In the genomic region with DNA sequence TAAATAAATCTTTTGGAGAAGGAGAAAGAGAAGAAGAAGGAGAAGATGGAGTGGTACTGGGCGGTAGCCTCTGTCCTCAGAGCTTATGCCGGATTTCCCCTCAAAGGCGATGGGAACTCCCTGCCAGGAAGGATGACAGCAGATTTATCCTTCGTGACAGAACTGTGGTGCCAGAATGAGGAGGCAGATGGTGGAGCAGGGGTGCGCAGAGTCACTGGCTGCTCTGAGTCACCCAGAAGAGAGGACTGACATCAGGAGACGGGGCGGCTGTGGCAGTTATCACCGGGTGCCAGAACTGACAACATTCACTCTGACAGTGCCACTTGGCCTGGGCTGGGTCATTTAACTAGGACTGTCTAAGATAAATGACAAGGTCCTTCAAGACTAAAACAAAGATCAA, we compare ENCODE assay signal across 10 mouse cellular contexts. TPM values are rescaled to one million over a fixed set of nuclear protein-coding genes. Genes with fewer than 3 reads are reported as not detected.
DNase-seq lines count a peak whose midpoint lies in the region; ATAC-seq and TF ChIP-seq lines count a peak whose summit lies in the region.
"Had no signal": no experiment of that assay in that cellular context is flagged by ENCODE, and none has a peak within 500 bp of the region (broad histone marks: within the 10 kb centered on the region; RNA-seq: fewer than 3 reads in every experiment).

No protein-coding gene starts in this region.

- H3K27me3 ChIP-seq in C2C12 (ENCODE audit: control insufficient read depth, insufficient read depth, insufficient read length) = no peaks in the 10 kb centered on the region
- H3K27me3 ChIP-seq in liver, embryonic 12.5 days (replicated peaks) = peaks cover 73% of the 10 kb centered on the region
- H3K27me3 ChIP-seq: embryonic facial prominence, embryonic 12.5 days had no signal

- 51% methylated on average over 8 of the region's 8 CpGs for WGBS in liver, embryonic 12.5 days (ENCODE audit: insufficient replicate concordance)

- H3K27ac ChIP-seq in liver, embryonic 12.5 days = no peak overlapping the region
- H3K27ac ChIP-seq: embryonic facial prominence, embryonic 12.5 days had no signal

- no peak overlapping the region for H3K4me3 ChIP-seq in C2C12 (ENCODE audit: insufficient read depth, poor library complexity, severe bottlenecking)
- no peak overlapping the region for H3K4me3 ChIP-seq in liver, embryonic 12.5 days
- H3K4me3 ChIP-seq: embryonic facial prominence, embryonic 12.5 days had no signal

- no peak for TF ChIP-seq CTCF in C2C12 (IDR thresholded peaks at IDR 0.05; ENCODE audit: control insufficient read depth, insufficient read depth, insufficient read length)

- no peak overlapping the region for H3ac ChIP-seq in C2C12 (ENCODE audit: control insufficient read depth, insufficient read length, low read depth)

- DNase-seq in adrenal gland, postnatal 36 days = peak; percentile 44 to 50
- peak; percentile 86 for DNase-seq in layer of hippocampus, adult 11-12 months (ENCODE audit: low spot score)
- no peak for DNase-seq in heart, adult 9 months (ENCODE audit: low spot score in 2 of 2)
- no peak for DNase-seq in gastrocnemius, postnatal 4 days (ENCODE audit: low spot score in 2 of 2)
- DNase-seq in heart, postnatal 4 days = no peak

- no peak overlapping the region for H3K4me2 ChIP-seq in liver, embryonic 12.5 days
- H3K4me2 ChIP-seq: embryonic facial prominence, embryonic 12.5 days had no signal

- peaks cover 7% of the 10 kb centered on the region for H3K79me2 ChIP-seq in C2C12 (ENCODE audit: control insufficient read depth, insufficient read depth)

- peaks cover 39% of the 10 kb centered on the region for H3K4me1 ChIP-seq in liver, embryonic 12.5 days

- no peaks in the 10 kb centered on the region for H3K36me3 ChIP-seq in C2C12 (ENCODE audit: control insufficient read depth, insufficient read depth)
- H3K36me3 ChIP-seq in liver, embryonic 12.5 days = no peaks in the 10 kb centered on the region

- peak; percentile 69; the same call in 1 of the 2 replicates for ATAC-seq in liver, embryonic 12.5 days

- no peaks in the 10 kb centered on the region for H3K9me3 ChIP-seq in liver, embryonic 12.5 days (replicated peaks)
- H3K9me3 ChIP-seq: embryonic facial prominence, embryonic 12.5 days had no signal

- H3K79me3 ChIP-seq in C2C12 (ENCODE audit: low read depth) = peaks cover 3% of the 10 kb centered on the region

- no peak overlapping the region for H3K9ac ChIP-seq in liver, embryonic 12.5 days
- H3K9ac ChIP-seq: embryonic facial prominence, embryonic 12.5 days had no signal

TF ChIP-seq in C2C12, 6 proteins besides CTCF, POLR2A, EP300 and RAD21:
- TF ChIP-seq USF1 (IDR thresholded peaks at IDR 0.05; ENCODE audit: low read depth) = no peak
- no peak for TF ChIP-seq CEBPB (IDR thresholded peaks at IDR 0.05; ENCODE audit: low read depth)
- TF ChIP-seq MYOG (IDR thresholded peaks at IDR 0.05; ENCODE audit: control insufficient read depth, extremely low read depth, insufficient read length) = no peak
- peak; percentile 32 for TF ChIP-seq MAX (IDR thresholded peaks at IDR 0.05)
- no peak for TF ChIP-seq FOSL1 (IDR thresholded peaks at IDR 0.05; ENCODE audit: insufficient read depth, low read length, poor library complexity, severe bottlenecking)
- peak; percentile 35 for TF ChIP-seq MYOD1 (IDR thresholded peaks at IDR 0.05; ENCODE audit: control insufficient read depth, insufficient read length, low read depth)

RNA-seq across cellular contexts. Expression of a gene that starts 8.9 kb away (rescaled TPM):
- 37.7 TPM for polyA plus RNA-seq in C2C12 (2012; fragmentation: generic; extraction: Trizol)
- total RNA-seq in adrenal gland, postnatal 36 days (2021) = 1 to 10 TPM in 1 of 2 experiments, under 1 TPM in 1; 0.50 to 1.4 TPM
- 1.7 and 3.1 TPM in 2 replicates for polyA plus RNA-seq in liver, embryonic 12.5 days (2016; fragmentation: Nextera tagmentation; extraction: Ambion mirVana)
- 10 to 100 TPM; 43.2 to 53.4 TPM for total RNA-seq in gastrocnemius, postnatal 4 days (2021)
- 1 to 10 TPM; 2.7 to 3.8 TPM for total RNA-seq in heart, postnatal 4 days (2021)

RNA-seq across cellular contexts. Expression of a gene that starts 38.3 kb away (rescaled TPM):
- polyA plus RNA-seq in C2C12 (2012; fragmentation: generic; extraction: Trizol) = 14.5 TPM
- total RNA-seq in adrenal gland, postnatal 36 days (2021) = 10 to 100 TPM; 17.0 to 48.9 TPM
- polyA plus RNA-seq in liver, embryonic 12.5 days (2016; fragmentation: Nextera tagmentation; extraction: Ambion mirVana) = 1.3 and 1.5 TPM in 2 replicates
- total RNA-seq in gastrocnemius, postnatal 4 days (2021) = 100 to 1,000 TPM; 453 to 501 TPM
- total RNA-seq in heart, postnatal 4 days (2021) = 1,000 to 10,000 TPM; 6,197 to 6,868 TPM

RNA-seq across cellular contexts. Expression of a gene that starts 38.4 kb away (rescaled TPM):
- not detected for polyA plus RNA-seq in C2C12 (2012; fragmentation: generic; extraction: Trizol)
- total RNA-seq in adrenal gland, postnatal 36 days (2021) = not detected
- polyA plus RNA-seq in liver, embryonic 12.5 days (2016; fragmentation: Nextera tagmentation; extraction: Ambion mirVana) = not detected in 2 replicates
- under 1 TPM; 0.60 to 0.81 TPM for total RNA-seq in gastrocnemius, postnatal 4 days (2021)
- under 1 TPM; 0.59 to 0.60 TPM for total RNA-seq in heart, postnatal 4 days (2021)
- polyA plus RNA-seq: embryonic facial prominence, embryonic 12.5 days; limb, embryonic 11.5 days had no signal

RNA-seq across cellular contexts. Expression of a gene that starts 47.9 kb away (rescaled TPM):
- not detected for polyA plus RNA-seq in C2C12 (2012; fragmentation: generic; extraction: Trizol)
- total RNA-seq in adrenal gland, postnatal 36 days (2021) = not detected
- not detected in 2 replicates for polyA plus RNA-seq in liver, embryonic 12.5 days (2016; fragmentation: Nextera tagmentation; extraction: Ambion mirVana)
- not detected for total RNA-seq in gastrocnemius, postnatal 4 days (2021)
- total RNA-seq in heart, postnatal 4 days (2021) = not detected
- polyA plus RNA-seq: embryonic facial prominence, embryonic 12.5 days; heart, embryonic 14.5 days; limb, embryonic 11.5 days had no signal

Comparison
In these comparisons a context has a peak if more than half of its experiments do, and no peak if none do; other contexts are left out.
1. DNase-seq: peak in adrenal gland, postnatal 36 days (2 of 2) and layer of hippocampus, adult 11-12 months (single experiment); none in heart, adult 9 months (0 of 2), gastrocnemius, postnatal 4 days (0 of 2) and heart, postnatal 4 days (single experiment).
2. RNA of a gene that starts 8.9 kb away (total RNA-seq): 43.2 to 53.4 TPM in gastrocnemius, postnatal 4 days; 2.7 to 3.8 TPM in heart, postnatal 4 days and 0.50 to 1.4 TPM in adrenal gland, postnatal 36 days; every median in the first group is over 4 times any median in the second.
3. RNA of a gene that starts 38.3 kb away (total RNA-seq): 6,197 to 6,868 TPM in heart, postnatal 4 days; 453 to 501 TPM in gastrocnemius, postnatal 4 days and 17.0 to 48.9 TPM in adrenal gland, postnatal 36 days; every median in the first group is over 10 times any median in the second.